Mouse (Mus musculus) megakaryocyte, embryonic 14.5 days (primary cell): ENCODE results near the gene Knstrn.

Source experiments
- FLI1 ChIP-seq: IDR thresholded peaks from 2 replicates; pipeline ENCODE4 v1.6.1; 2012; ENCODE audit warnings: low read length, inconsistent platforms, mixed read lengths
- GATA1 ChIP-seq: IDR thresholded peaks from 3 replicates; pipeline ENCODE4 v1.6.1; 2012; ENCODE audit warnings: mixed read lengths, low read length, inconsistent platforms, borderline replicate concordance

- TF ChIP-seq GATA1, result no peak
- no peak for TF ChIP-seq FLI1
Measured at GRCm38 (mm10) chr2:118870601-118871000, 56.8 kb downstream of the Knstrn start.
